Mouse (Mus musculus) liver, postnatal 0 days (tissue): ENCODE results near the gene Psd. TPM values are rescaled to one million over a fixed set of nuclear protein-coding genes. Genes with fewer than 3 reads are reported as not detected.

ENCODE experiments used
- ATAC-seq: fragments of 200-750 bp; cut with Nextera tagmentation; 2 replicates; pipeline ENCODE4 v1.8.0; 2017; ENCODE audit warnings: mild to moderate bottlenecking, moderate library complexity
- DNase-seq: peaks from one replicate; pipeline ENCODE4 v3.0.0-alpha.2; 2016
- H3K27ac ChIP-seq: fragments of 300-500 bp; sonication (generic); 2 replicates; pipeline ENCODE4 v1.5.1; 2014; ENCODE audit warnings: antibody characterized with exemption, moderate library complexity, mild to moderate bottlenecking, low read depth
- H3K27me3 ChIP-seq: fragments of 300-500 bp; sonication (generic); 2 replicates; pipeline ENCODE4 v1.6.1; 2014; ENCODE audit warnings: low read length, control low read depth, mixed read lengths; ENCODE audit not compliant: insufficient read depth
- H3K36me3 ChIP-seq: fragments of 300-500 bp; sonication (generic); replicated peaks from 2 replicates; pipeline ENCODE4 v1.6.1; 2014; ENCODE audit warnings: mild to moderate bottlenecking, control low read depth, low read length, moderate library complexity, mixed read lengths; ENCODE audit not compliant: insufficient read depth
- H3K4me1 ChIP-seq: fragments of 300-500 bp; sonication (generic); 2 replicates; pipeline ENCODE4 v1.6.1; 2014; ENCODE audit warnings: antibody characterized with exemption, mild to moderate bottlenecking, control low read depth; ENCODE audit not compliant: insufficient read depth
- H3K4me2 ChIP-seq: fragments of 300-500 bp; sonication (generic); 2 replicates; pipeline ENCODE4 v1.6.1; 2014; ENCODE audit warnings: low read depth, mild to moderate bottlenecking, low read length, moderate library complexity, mixed read lengths
- H3K4me3 ChIP-seq: fragments of 300-500 bp; sonication (generic); 2 replicates; pipeline ENCODE4 v1.5.1; 2014; ENCODE audit warnings: low read depth, low read length
- H3K9ac ChIP-seq: fragments of 300-500 bp; sonication (generic); replicated peaks from 2 replicates; pipeline ENCODE4 v1.6.1; 2014; ENCODE audit warnings: mild to moderate bottlenecking, moderate library complexity
- H3K9me3 ChIP-seq: fragments of 300-500 bp; sonication (generic); 2 replicates; pipeline ENCODE4 v1.6.1; 2016; ENCODE audit warnings: mild to moderate bottlenecking, control low read depth, low read length, mixed read lengths
- CTCF ChIP-seq: sonication (generic); IDR thresholded peaks from 2 replicates; pipeline ENCODE4 v1.5.1; 2016; ENCODE audit warnings: antibody characterized with exemption, low read depth
- EP300 ChIP-seq: IDR thresholded peaks from 2 replicates; pipeline ENCODE4 v1.6.1; 2016; ENCODE audit warnings: antibody characterized with exemption, low read depth, mild to moderate bottlenecking
- WGBS: fragments of 180-500 bp; shearing (Covaris S2); extraction: QIAGEN DNeasy Blood & Tissue Kit; methylation state at CpG from one replicate; pipeline ENCODE4 v1.1.7; 2014; ENCODE audit not compliant: insufficient replicate concordance; 5-methylcytosine and 5-hydroxymethylcytosine counted together
- polyA plus RNA-seq: library from polyadenylated mRNA; unstranded; fragments of >200 nt; fragmentation: Nextera tagmentation; extraction: Ambion mirVana; gene quantifications from 2 replicates; pipeline ENCODE4 v1.2.1, GENCODE M21; 2015

The Psd gene
- polyA plus RNA-seq, 1 experiment from 2014 or later, result 2.0 TPM

GRCm38 (mm10) chr19:46314151-46314601, 12.8 kb downstream of the Psd start:
- H3K9me3 ChIP-seq, result no peaks in the 10 kb centered on the region
- 0 out of 2 replicates have a peak overlapping the region, but pooled peaks have one; percentile 9 for H3K4me3 ChIP-seq
- H3K4me2 ChIP-seq, result peak overlapping the region; percentile 62
- peak; percentile 66 for DNase-seq
- H3K4me1 ChIP-seq, result peaks cover 44% of the 10 kb centered on the region
- WGBS, result 22% methylated on average over 18 of the region's 18 CpGs
- no peak overlapping the region; the same call in 1 of the 2 replicates for H3K9ac ChIP-seq
- H3K36me3 ChIP-seq, result peaks cover 14% of the 10 kb centered on the region
- peak overlapping the region; percentile 74 for H3K27ac ChIP-seq
- no peak for TF ChIP-seq EP300
- no peak for TF ChIP-seq CTCF
- ATAC-seq, result peak; percentile 8; the same call in 1 of the 2 replicates
- peaks cover 49% of the 10 kb centered on the region for H3K27me3 ChIP-seq

DNA sequence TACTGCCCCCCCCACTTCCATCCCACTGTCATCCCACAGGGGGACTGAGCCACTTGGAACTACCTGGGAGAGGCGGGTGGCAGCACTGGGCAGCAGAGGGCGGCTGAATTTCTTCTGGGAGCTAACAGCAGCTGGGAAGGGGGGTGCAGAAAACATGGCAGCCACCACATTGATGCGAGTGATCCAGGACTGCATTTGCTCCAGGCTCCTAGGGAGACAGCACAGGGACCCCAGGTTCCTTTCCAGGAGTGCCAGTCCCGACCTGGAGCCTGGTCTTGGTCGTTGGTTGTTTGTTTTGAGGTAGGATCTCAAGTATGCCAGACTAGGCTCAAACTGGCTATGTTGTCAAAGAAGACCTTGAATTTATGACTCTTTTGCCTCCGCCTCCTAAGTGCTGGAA, 13.4 kb downstream of the Psd start:
- Histone ChIP-seq H3K36me3 (peaks cover 14% of the 10 kb centered on the region), H3K9ac (no peak overlapping the region), H3K4me3 (no peak overlapping the region), H3K27ac (no peak overlapping the region), H3K4me1 (peaks cover 45% of the 10 kb centered on the region), H3K27me3 (peaks cover 43% of the 10 kb centered on the region), H3K9me3 (no peaks in the 10 kb centered on the region), H3K4me2 (peak overlapping the region; percentile 62)
- no peak for DNase-seq
- TF ChIP-seq EP300 (no peak), CTCF (no peak)
- ATAC-seq, result no peak
- WGBS, result 82% methylated on average over 6 of the region's 6 CpGs

GRCm38 (mm10) chr19:46313116-46313515, 13.8 kb downstream of the Psd start:
- H3K4me3 ChIP-seq, result no peak overlapping the region
- no peak overlapping the region for H3K4me2 ChIP-seq
- no peak overlapping the region for H3K27ac ChIP-seq
- DNase-seq (no peak), ATAC-seq (no peak)
- TF ChIP-seq CTCF, result no peak
- no peak for TF ChIP-seq EP300
- no peaks in the 10 kb centered on the region for H3K9me3 ChIP-seq
- no peak overlapping the region for H3K9ac ChIP-seq
- H3K4me1 ChIP-seq, result peaks cover 47% of the 10 kb centered on the region
- WGBS, result 84% methylated on average over 9 of the region's 9 CpGs
- peaks cover 38% of the 10 kb centered on the region for H3K27me3 ChIP-seq
- H3K36me3 ChIP-seq, result peaks cover 18% of the 10 kb centered on the region

DNA sequence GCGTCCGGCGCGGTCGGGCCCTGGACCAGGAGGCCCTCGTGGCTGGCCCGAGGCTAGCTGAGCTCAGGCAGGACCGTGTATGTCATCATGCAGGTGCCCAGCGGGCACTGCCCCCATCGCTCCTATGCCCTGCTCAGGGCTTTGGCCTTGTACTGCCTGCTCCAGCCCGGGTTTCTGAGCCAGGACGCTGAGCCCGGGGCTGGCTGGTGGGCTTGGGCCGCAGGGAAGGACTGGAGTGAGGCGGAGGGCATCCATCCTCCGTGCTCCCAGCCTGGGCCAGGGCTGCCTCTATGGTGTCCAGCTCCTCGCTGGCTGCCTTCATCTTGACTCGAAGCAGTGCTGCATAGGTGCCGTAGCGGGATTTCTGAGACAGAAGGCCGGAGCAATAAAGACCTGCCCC, 14.4 kb downstream of the Psd start:
- Histone ChIP-seq H3K27me3 (peaks cover 35% of the 10 kb centered on the region), H3K9ac (no peak overlapping the region), H3K4me2 (no peak overlapping the region), H3K9me3 (no peaks in the 10 kb centered on the region), H3K4me3 (no peak overlapping the region), H3K36me3 (peaks cover 18% of the 10 kb centered on the region), H3K4me1 (peaks cover 42% of the 10 kb centered on the region), H3K27ac (no peak overlapping the region)
- TF ChIP-seq CTCF, result no peak
- no peak for TF ChIP-seq EP300
- DNase-seq (no peak), ATAC-seq (no peak)
- WGBS, result 89% methylated on average over 21 of the region's 21 CpGs

DNA sequence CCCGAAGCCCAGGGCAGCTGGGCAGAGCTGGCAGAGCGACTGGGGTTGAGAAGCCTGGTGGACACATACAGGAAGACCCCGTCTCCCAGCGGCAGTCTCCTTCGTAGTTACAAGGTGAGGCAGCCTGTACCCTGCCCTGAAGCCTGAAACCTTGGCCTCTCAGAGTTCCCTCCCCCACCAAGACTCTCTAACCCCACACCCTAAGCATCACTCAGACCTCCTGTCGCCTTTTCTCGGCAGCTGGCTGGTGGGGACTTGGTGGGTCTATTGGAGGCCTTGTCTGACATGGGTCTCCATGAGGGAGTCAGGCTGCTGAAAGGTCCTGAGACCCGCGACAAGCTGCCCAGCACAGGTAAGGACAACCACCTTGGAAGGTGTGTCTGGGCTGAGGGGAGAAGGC, 15.6 kb downstream of the Psd start:
- Histone ChIP-seq H3K4me3 (no peak overlapping the region), H3K4me1 (peaks cover 34% of the 10 kb centered on the region), H3K4me2 (no peak overlapping the region), H3K36me3 (peaks cover 20% of the 10 kb centered on the region), H3K27me3 (peaks cover 22% of the 10 kb centered on the region), H3K27ac (no peak overlapping the region), H3K9me3 (no peaks in the 10 kb centered on the region), H3K9ac (no peak overlapping the region)
- TF ChIP-seq CTCF (no peak), EP300 (no peak)
- ATAC-seq (no peak), DNase-seq (no peak)
- WGBS, result 90% methylated on average over 9 of the region's 9 CpGs

GRCm38 (mm10) chr19:46310312-46310865, 16.6 kb downstream of the Psd start:
- WGBS, result 88% methylated on average over 12 of the region's 12 CpGs
- Histone ChIP-seq H3K9me3 (no peaks in the 10 kb centered on the region), H3K4me1 (peaks cover 32% of the 10 kb centered on the region), H3K4me2 (no peak overlapping the region), H3K27me3 (peaks cover 13% of the 10 kb centered on the region; the same call in 1 of the 2 replicates), H3K9ac (no peak overlapping the region), H3K27ac (no peak overlapping the region), H3K4me3 (no peak overlapping the region), H3K36me3 (peaks cover 20% of the 10 kb centered on the region)
- peak; percentile 12 for DNase-seq
- TF ChIP-seq CTCF (no peak), EP300 (no peak)
- ATAC-seq, result no peak
